Mouse (Mus musculus) erythroblast, adult 5-6 weeks (primary cell): Measurements from ENCODE around the gene Sertad2. TPM values are rescaled to one million over a fixed set of nuclear protein-coding genes. Genes with fewer than 3 reads are reported as not detected.

Experiments
- ATAC-seq: replicated peaks from 2 replicates; pipeline ENCODE4 v1.8.0; 2016; ENCODE audit warnings: moderate number of reproducible peaks, mild to moderate bottlenecking, moderate TSS enrichment, inconsistent platforms; ENCODE audit not compliant: poor library complexity, low FRiP score, severe bottlenecking
- total RNA-seq, 2 experiments: library from RNA; stranded (forward) in 1 of 2; stranded (reverse) in 1 of 2; fragments of 150-400 nt in 1 of 2; fragments of 200-764, 138-1000 nt in 1 of 2; gene quantifications; 2 replicates each; pipeline versions ENCODE4 v1.2.3 to v1.2.4; 2015 to 2017; ENCODE audit warnings: low replicate concordance in 2 of 2

Sertad2 gene
- total RNA-seq (2015; ENCODE audit: low replicate concordance) (113 and 141 TPM in 2 replicates), total RNA-seq (2017; ENCODE audit: low replicate concordance) (153 and 159 TPM in 2 replicates)

DNA sequence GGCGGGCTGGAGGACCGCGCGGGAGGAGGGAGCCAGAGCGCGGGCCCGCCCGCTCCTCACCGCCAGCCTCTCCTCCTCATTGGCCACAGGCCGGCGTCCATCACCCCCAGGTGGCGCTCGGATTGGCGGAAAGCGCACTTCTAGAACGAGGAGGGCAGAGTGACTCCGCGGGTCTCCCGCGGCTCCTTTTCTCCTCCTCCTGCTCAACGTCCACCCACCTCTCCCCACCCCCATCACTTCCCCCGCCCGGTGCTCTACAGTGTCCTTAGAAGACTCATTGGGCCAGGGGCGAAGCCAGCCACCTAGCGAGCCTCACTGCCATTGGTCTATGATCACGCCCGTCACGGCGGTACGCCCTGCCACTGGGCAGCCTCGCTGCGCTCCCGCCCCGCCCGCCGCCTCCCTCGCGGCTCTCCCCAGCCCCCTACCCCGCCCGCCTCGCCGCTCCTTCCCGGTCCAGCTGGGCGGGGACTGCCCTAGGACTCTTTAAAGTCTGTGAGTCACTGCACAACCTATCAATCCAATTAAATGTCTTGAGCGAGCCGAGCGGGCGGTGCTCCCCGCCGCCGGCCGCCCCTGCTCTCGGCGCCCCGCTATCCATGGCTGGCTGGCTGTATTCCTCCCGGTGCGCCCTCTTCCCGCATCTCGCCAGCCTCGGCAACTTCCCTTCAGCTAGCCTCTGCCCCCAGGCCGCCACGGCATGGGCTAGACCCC is at the start of gene Sertad2:
Gene Sertad2, plus strand, starts transcription at position 515 of the 714 bp plus-strand sequence.
- ATAC-seq: peak; percentile 91

DNA sequence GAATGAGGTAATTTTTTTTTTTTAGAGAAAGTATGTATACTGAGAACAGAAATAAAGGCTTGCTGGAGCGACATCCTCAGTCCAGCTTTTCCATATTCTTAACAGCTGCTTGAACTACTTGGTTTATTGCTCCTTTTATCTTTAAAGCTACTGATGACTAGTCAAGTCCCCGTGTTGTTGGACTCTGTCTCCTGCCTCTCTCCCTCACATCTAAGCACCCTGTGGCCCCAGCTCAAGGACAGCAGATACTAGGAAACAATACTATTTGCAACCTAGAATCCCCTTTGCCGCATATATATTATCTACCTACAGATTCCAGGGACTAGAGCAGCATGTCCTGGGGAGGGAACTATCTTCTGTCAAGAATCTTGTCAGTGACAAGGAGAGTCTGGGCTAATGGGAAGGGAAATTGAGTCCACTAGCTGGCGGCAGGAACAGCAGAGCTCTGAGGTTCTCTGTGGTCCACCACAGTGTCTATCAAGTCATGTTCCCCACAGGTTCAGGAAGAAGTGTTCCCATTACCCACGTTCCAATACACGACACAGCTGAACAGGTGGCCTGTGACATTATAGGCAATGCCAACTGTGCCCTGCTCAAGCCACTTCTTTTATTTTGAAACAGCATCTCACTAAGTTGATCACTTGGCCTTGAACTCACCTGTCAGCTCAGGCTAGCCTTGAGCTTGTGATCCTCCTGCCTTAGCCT is 49.0 kb upstream of the Sertad2 start:
- no peak for ATAC-seq

DNA sequence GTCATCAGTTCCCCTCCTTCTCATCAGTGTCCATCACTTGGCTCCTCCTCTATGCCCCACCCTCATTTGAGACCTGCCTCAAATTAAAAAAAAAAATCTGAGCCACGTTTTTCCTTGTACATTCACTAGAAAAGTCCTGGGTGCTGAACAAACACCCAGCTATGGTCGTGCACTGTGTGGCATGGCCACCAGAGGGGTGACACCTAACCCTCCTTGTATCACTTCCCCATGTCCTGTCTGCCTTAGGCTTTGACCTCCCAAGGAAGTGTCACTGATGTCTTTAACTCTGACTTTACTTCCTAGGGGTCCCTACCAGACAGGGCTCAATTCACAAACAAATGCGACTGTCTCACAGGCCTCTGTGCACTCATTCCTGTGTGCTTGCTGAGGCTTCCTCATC is 42.5 kb upstream of the Sertad2 start:
- ATAC-seq: no peak

DNA sequence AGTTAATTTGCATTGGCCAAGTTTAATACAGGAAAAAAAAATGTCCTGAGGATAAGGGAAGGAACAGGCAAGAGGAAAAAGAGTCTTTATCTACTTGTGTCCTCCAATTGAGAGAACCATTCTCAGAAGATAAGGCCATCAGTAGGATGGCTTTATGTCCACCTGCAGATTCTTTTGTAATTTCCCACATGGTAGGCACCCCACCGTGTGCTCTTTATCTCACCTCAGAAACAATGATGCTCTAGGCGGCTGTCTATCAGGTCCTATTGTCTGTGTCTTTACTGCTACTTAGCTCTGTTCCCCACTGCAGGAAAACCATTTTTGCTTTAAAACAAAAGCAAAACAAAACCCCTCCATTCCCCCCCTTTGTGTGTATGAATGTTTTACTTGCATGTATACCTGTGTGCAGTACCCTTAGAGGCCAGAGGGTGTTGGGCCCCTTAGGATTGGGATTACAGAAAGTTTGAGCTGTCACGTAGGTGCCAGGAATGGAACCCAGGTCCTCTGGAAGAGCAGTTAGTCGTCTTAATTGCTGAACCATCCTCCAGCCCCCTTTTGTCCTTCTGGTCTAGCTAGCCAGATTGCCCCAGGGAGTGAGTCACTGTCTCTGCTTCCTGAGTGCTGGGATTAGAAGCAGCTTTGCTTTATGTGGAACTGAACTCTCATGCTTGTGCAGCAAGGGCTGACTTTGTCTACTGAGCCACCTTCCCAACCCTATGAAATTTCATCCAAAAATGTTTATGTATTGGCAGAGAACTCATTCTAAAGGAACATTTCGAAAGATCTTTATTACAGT is 41.7 kb upstream of the Sertad2 start:
- no peak for ATAC-seq

- ATAC-seq: no peak
Observed at GRCm38 (mm10) chr11:20513574-20513973, 29.5 kb upstream of the Sertad2 start.

GRCm38 (mm10) chr11:20514757-20515156 is 28.3 kb upstream of the Sertad2 start:
- ATAC-seq: no peak

DNA sequence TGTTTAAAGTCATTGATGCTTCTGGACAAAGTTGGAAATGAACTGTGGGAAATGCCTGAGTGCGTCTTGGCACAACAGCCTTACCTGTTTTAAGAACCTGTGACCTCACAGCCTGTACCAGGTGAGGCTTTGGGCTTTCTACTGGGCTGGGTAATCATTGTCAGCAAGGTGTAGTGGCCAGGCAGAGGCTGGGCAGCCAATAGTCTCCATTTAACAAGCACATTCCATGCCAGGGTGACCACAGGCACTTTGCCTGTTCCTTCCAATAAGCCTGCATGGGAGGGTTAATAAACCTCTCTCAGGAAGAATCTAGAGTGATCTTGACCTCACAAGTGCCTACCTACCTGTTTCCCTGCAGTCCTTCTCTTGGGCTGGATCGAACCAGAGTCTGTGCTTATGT is 21.7 kb upstream of the Sertad2 start:
- ATAC-seq: no peak

DNA sequence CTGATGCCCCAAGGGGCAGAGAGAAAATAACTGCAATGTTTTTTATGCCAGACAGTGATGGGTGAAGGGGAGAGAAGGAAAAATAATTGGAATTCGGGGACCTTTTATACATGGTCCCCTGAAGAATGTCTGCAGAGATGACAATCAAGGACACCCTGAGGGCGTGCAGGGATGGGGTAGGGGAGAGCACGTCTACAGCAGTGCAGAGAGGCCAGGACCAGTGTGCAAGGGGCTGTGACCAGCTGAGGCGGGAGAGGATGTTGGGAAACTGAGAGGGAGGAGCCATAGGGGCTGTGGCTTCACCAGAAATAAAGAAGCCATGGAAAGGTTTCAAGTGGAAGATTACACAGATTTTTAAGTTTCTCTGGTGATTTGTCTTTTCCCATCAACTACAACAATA is 20.3 kb upstream of the Sertad2 start:
- no peak for ATAC-seq

GRCm38 (mm10) chr11:20524435-20524834 is 18.6 kb upstream of the Sertad2 start:
- ATAC-seq: no peak

GRCm38 (mm10) chr11:20525909-20526308 is 17.1 kb upstream of the Sertad2 start:
- ATAC-seq: no peak

DNA sequence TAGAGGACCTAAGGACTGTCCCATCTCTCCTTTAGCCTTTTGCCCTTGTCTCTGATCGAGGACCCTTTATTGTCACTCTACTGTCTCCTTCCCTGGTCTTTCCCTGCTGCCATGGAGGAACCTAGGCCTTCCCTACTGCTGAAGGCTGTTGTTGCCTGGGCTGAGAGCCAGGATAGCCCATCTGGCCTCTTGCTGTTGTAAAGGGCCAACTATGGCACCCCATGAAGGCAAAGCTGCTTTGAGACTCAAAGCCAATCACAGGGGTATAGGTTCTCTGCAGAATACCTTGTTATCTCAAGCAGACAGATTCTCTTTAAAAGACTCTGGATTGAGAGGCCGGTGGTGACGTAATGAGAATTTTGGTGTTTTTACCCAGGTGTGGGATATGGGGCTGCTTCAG is 15.2 kb upstream of the Sertad2 start:
- ATAC-seq: no peak

DNA sequence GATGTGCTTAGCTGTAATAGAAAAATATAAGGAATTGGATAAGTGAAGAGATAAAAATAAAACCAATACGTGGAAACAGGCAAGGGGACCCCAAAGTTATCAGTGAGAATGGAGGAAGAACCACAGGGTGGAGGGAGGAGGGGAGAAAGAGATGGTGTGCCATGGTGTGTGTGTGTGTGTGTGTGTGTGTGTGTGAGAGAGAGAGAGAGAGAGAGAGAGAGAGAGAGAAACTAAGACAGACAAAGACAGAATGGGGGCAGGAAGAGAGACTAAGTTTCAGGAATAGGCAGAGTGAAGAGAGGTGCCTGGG is 11.4 kb upstream of the Sertad2 start:
- no peak for ATAC-seq

DNA sequence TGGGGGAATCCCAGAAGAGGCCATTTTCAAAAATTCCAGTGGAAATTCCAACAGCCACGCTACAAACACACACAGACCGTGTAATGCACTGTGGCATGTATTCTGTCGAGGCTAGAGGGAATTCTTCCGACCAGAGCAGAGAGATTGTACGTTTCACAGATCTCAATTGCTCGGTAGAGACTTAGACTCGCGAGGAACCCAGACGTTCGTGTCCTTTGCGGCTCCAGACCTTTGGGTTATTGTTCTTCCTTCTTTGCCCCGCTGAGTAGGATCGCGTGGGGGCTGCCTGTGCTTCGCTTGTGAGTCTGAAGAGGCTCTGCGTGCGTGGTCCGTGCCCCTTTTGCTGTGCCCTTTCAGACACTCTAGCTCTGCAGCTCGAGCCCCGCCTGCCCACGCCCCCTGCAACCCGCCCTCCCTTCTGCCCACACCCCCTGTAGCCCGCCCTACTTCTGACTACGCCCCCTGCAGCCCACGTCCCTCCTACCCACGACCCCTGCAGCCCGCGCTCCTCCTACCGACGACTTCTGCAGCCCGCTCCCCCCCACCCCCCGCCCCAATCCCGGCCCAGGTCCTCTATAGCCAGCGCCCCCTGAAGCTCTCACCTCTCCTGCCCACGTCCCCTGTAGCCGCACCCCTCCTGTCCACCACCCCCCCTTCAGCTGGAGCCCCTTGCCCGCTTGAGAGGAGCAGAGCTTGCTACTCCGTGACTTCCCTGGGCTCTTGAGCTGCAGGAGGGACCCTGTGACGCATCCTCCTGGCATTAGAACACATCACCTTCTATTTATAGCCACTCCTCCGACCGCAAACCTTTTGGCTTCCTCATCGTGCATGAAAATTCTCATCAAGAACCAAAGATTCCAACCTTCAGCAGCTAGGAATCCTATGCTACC is 10.8 kb upstream of the Sertad2 start:
- ATAC-seq: no peak

GRCm38 (mm10) chr11:20533231-20533630 is 9.8 kb upstream of the Sertad2 start:
- no peak for ATAC-seq

- no peak for ATAC-seq
Observed at GRCm38 (mm10) chr11:20537221-20537620, 5.8 kb upstream of the Sertad2 start.

DNA sequence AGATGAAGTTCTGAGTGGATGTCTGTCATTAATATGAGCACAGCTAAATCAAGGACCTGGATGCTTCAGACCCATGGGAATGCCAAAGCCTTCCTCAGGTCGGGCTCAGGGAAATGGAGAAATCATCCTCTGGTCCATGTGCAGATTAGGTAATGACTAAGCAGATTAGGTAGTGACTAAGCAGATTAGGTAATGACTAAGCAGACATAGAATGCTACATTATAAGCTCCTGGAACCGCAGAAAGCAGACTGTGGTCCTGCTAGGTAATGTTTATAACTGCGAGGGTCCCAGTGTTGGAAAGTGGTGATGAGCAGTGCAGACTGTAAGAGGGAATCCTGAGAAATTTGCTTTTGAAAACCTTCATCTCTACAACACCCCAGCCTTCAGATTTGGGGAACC is 4.6 kb upstream of the Sertad2 start:
- ATAC-seq: no peak

- ATAC-seq: no peak
Observed at GRCm38 (mm10) chr11:20541280-20541679, 1.8 kb upstream of the Sertad2 start.

DNA sequence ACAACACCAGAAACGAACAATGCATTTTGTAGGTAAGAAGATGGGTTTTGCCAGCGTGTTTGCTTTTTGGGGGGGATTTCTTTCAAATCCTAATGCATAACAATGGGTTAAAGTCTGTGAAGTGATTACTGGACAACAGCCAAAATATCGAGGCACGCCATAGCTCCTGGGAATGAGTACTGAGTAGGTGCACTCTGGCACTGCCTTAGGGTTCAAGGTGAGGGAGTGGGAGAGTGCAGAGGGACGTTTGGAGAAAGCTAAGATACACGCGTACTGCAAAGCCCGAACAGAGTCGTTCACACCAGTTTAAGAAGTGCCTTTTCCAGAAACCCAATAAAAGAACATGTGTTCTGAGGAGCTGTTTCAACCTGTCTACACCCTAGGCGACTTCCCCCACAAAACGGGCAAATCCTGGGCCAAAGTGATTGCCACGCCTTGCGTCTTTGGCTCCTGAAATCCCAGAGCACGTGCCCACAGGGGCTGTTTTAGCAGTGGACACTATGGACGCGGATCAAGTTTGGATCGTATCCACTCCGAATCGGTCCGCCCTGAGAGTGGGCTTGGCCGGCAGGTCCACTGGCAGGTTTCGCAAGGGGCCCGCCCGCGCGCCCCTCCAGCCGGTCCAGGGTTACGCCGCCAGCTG is 937 bp upstream of the Sertad2 start:
- no peak for ATAC-seq

GRCm38 (mm10) chr11:20543453-20544120 is 534 bp downstream of the Sertad2 start:
- peak; percentile 4 for ATAC-seq
